Mouse (Mus musculus) adrenal gland, postnatal 25 days (tissue): ENCODE measurements at regions not wholly inside any gene's neighbourhood (a gene's known extent, or its start where the extent isn't known, plus 50 kb on each side); places are given as distances from the start of the nearest gene placed in this dataset.
A peak's percentile ranks its signal among the peaks of the same experiment; 100 is the strongest.

ENCODE experiments used
- DNase-seq: peaks from one replicate; pipeline ENCODE4 v3.0.0; 2021; ENCODE audit warnings: mixed read lengths

DNA sequence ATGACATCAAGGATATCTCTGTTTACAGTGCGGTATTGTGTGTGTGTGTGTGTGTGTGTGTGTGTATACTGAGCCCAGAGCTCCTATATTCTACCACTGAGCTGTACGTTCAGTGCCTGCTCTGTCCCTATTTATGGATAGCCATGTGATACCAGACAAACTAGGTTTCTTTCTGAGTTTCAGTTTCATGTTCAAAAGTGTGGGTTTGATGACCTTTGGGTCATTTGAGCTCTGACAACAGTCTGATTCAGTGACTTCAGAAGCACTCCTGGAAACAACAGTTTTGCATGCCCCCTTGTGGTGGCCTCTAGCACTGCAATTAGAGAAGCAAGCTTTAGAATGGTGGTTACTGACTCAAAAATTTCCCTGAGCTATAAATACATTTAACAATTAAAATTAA is 50.9 kb upstream of the Tent2 start:
- peak; percentile 82 for DNase-seq

DNA sequence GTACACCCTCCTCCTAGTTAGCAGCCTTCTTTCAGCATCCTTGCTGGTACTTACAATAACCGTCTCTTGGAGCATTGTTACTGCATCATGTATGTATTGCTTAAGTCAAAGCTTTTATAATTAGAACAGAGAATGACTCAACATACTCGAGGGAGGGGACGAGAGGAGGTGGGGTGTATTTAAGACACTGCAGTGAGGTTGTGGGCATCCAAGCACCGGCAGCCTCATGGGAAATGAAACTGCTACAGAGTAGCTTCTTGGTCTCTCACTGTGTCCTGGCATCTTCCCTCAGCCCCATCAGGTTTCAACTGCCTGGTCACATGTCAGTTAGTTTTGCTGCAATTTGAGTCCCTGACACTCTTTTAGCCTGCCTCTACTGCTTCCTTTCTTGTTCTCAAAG is 50.7 kb upstream of the Homer1 start:
- no peak for DNase-seq
